Mouse (Mus musculus) C2C12 (cell line): ENCODE measurements at regions not wholly inside any gene's neighbourhood (a gene's known extent, or its start where the extent isn't known, plus 50 kb on each side); places are given as distances from the start of the nearest gene placed in this dataset.

Source experiments
- CTCF ChIP-seq: IDR thresholded peaks from one replicate; pipeline ENCODE4 v1.5.1; 2011; ENCODE audit not compliant: control insufficient read depth, insufficient read depth, insufficient read length
- MYOD1 ChIP-seq: IDR thresholded peaks from one replicate; pipeline ENCODE4 v1.6.1; 2011; ENCODE audit warnings: low read depth; ENCODE audit not compliant: control insufficient read depth, insufficient read length
- MYOG ChIP-seq: IDR thresholded peaks from one replicate; pipeline ENCODE4 v1.6.1; 2011; ENCODE audit not compliant: control insufficient read depth, insufficient read length; ENCODE audit errors: extremely low read depth

DNA sequence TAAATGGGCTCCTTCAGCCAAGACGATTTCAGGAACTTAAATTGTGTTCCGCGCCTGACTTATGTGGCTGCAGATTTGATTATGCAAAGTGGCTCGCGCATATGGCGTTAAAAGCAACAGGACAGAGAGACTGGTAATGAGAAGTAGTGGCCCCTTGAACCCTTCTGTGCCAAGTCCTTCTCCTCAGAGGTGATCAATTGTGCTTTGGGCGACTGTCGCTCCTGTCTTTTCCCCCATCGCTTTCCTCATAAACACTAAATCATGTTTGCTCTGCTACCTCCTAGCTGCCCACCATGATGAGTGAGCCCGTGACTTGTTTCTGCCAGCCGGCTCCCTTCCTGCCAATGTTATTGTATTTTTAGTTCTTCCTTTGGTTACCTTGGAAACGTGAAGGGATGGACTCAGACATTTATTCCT is 360.2 kb downstream of the Matn1 start:
- no peak for TF ChIP-seq CTCF
- no peak for TF ChIP-seq MYOD1
- no peak for TF ChIP-seq MYOG
